Mouse (Mus musculus) C3H10T1/2 (cell line): Measurements from ENCODE around the gene Gcn1l1. TPM values are rescaled to one million over a fixed set of nuclear protein-coding genes. Genes with fewer than 3 reads are reported as not detected.

ENCODE experiments used
- polyA plus RNA-seq, 2 experiments: library from polyadenylated mRNA; unstranded; fragments of >200 nt; fragmentation: generic; extraction: Trizol; gene quantifications; one replicate each; pipeline ENCODE4 v1.2.1; 2012; ENCODE audit warnings: missing spikeins in 2 of 2

Gcn1l1 gene
- 10 to 100 TPM; 37.3 to 42.7 TPM for polyA plus RNA-seq

DNA sequence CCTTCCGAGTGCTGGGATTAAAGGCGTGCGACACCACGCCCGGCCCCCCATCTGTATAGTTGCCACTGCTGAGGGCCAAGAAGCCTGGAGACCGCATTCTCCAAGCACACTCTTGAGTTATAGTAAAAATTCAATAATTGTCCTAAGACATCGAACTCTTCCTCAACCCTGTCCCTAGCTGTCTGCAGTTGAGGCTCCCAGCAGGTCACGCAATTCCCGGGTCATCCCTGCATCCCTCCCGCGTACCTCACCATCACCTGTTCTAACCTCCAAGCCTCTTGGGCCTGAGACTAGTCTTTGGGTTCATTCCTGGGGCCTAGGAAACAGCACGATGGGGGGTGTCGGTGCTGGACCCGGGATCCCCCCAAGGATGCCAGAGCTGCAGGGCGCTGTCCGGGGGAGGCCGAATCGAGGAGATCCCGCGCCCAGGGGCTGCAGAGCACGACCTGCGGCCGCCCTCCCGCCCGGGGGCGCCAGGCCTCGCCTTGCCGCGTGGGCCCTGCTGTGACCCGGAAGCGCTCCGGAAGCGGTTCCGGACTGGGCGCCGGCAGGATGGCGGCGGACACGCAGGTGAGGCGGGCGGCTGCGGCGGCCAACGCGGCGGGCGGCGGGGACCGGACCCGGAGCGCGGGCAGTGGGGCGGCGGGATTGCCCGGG, at the start of gene Gcn1l1:
Gcn1l1 (plus strand) TSS at position 518 of the 657 bp plus-strand sequence.

DNA sequence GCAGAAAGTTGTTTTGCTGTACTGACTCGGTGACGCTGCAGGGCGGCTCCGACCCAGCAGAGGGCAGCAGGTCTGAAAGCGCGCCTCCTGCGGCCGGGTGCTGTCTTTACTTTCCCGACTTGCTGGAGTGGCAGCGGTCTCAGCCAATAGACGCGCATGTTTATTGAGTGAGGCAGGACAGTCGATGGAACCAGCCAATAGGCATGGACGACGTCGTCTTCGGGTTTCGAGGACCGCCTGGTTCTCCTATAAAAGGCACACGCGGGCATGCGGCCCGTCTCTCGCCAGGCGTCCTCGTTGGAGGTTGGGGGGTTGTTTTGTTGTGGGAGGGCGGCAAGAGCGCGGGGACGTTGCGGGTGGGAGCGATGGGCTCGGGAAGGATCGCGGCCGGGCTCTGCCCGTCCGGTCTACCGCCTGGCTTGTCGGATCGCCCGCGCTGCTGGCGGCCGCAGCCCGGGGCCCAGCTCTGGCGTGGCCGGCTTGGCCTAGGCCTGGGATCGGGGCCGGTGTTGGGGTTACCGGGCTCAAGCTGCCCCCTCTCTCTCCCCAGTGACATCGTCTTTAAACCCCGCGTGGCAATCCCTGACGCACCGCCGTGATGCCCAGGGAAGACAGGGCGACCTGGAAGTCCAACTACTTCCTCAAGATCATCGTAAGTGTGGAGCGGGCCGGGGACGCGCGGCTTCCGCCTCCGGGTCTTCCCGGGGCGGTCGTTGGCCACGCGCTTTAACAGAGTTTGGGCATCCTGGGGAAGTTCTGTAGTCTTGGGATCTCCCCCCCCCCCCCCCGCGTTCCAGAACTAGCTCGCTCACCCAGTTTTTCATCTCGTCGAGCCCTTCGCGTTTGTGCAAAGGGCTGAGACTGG, 5.6 kb upstream of the Gcn1l1 start, which contains the start of gene Rplp0:
Rplp0 (plus strand) TSS at position 231 of the 865 bp plus-strand sequence.

DNA sequence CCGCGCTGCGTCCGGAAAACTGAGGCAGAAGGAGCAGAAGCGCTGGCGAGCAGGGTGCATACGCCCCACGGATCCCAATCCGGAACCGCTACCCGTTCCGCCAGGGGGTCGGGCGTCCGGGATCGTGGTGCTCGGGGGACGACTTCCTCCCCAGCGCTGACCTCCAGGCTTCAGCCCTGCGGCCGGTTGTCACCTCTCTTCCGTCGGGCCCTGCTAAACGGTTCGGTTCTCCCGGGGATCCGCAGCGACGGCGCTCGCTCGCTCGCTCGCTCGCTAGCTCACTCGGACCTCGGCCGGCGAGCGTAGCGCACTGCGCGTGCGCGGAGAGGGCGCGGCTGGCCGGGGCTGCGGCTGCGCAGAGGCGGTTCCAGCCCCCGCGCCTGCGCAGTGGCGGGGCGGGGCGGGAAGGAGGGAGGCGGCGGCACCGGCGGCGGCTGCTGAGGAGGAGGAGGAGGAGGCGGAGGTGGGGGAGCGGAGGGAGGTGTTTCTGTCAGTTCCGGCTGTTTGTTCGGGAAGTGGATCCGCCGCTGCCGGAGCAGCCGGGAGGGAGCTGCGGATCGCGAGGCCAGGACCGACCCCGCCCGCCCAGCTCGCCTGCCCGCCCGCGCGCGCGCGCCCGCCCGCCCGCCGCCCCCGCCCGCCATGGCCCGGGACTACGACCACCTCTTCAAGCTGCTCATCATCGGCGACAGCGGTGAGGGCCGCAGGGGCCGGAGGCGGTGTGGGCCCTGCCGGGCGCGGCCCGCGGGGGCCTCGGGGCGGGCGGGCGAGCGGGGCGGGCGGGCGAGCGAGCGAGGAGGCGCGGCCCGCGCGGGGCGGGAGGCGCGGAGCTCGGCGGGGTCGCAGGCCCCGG, 66.7 kb downstream of the Gcn1l1 start, which contains the start of gene Rab35:
Rab35 (plus strand) TSS at position 404 of the 853 bp plus-strand sequence.

Other genes with a start within 250 kb of the Gcn1l1 start
- 10 to 100 TPM; 49.7 to 75.2 TPM for gene Srsf9, start 238.1 kb upstream of the Gcn1l1 start, polyA plus RNA-seq
- 10 to 100 TPM in 1 of 2 experiments, 1 to 10 TPM in 1; 3.9 to 12.6 TPM for gene Gatc, start 224.1 kb upstream of the Gcn1l1 start, polyA plus RNA-seq
- 10 to 100 TPM; 17.9 to 41.0 TPM for gene Triap1, start 224.0 kb upstream of the Gcn1l1 start, polyA plus RNA-seq
- 1,000 to 10,000 TPM; 1,611 to 2,667 TPM for gene Cox6a1, start 216.3 kb upstream of the Gcn1l1 start, polyA plus RNA-seq
- gene Msi1, start 135.7 kb upstream of the Gcn1l1 start, polyA plus RNA-seq: under 1 TPM; 0.02 to 0.42 TPM
- gene Pla2g1b, start 99.0 kb upstream of the Gcn1l1 start, polyA plus RNA-seq: under 1 TPM in 1 of 2 experiments, not detected in 1; 0.25 TPM
- gene Sirt4, start 80.5 kb upstream of the Gcn1l1 start, polyA plus RNA-seq: 10 to 100 TPM in 1 of 2 experiments, 1 to 10 TPM in 1; 2.2 to 17.1 TPM
- 10 to 100 TPM; 21.6 to 62.7 TPM for gene Pxn, start 58.6 kb upstream of the Gcn1l1 start, polyA plus RNA-seq
- gene Rplp0, start 5.8 kb upstream of the Gcn1l1 start, polyA plus RNA-seq: 1,000 to 10,000 TPM; 4,412 to 6,933 TPM
- gene Rab35, start 66.7 kb downstream of the Gcn1l1 start, polyA plus RNA-seq: 10 to 100 TPM; 24.7 to 43.9 TPM
- gene Bicdl1, start 166.4 kb downstream of the Gcn1l1 start, polyA plus RNA-seq: 10 to 100 TPM in 1 of 2 experiments, 1 to 10 TPM in 1; 1.1 to 11.8 TPM